Mouse (Mus musculus): Measurements from ENCODE around the gene Galnt16.

DNA sequence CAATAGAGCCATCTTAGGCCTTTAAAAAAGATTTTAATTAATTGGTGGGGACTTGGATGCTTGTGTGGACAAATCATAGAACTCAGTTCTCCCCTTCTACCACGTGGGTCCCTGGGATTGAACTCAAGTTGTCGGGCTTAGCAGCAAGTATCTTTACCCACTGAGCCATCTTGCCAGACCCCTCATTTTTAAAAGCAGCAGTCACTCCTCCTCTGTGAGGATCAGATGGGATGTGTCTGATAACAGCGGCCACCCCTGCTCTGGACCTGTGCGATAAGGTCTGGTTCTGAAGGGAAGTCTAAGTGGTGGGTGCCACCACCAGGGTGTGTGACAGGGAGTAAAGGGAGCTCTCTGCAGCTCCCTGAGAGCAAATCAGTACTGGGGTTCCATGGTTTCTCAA is 77.5 kb downstream of the Galnt16 start:
- TF ChIP-seq CTCF (IDR thresholded peaks at IDR 0.05; ENCODE audit: control insufficient read depth, insufficient read depth, insufficient replicate concordance, low read depth, low read length) (no peak), POLR2A (IDR thresholded peaks at IDR 0.05; ENCODE audit: control insufficient read depth, low read depth, low read length) (no peak)
